Mouse (Mus musculus) kidney, adult 2 months (tissue): ENCODE results near the gene Evi2.

ENCODE experiments used
- CTCF ChIP-seq: fragments of 200-500 bp; conservative IDR thresholded peaks from 2 replicates; pipeline ENCODE4 v1.5.1; 2011; ENCODE audit warnings: low read depth, mild to moderate bottlenecking, control low read depth, low read length, moderate library complexity, mixed read lengths; ENCODE audit not compliant: insufficient read depth, insufficient read length
- POLR2A ChIP-seq: fragments of 200-500 bp; IDR thresholded peaks from one replicate; pipeline ENCODE4 v1.6.1; 2011; ENCODE audit warnings: low read depth, low read length, control low read depth

GRCm38 (mm10) chr11:79566947-79567346 is 36.6 kb upstream of the Evi2 start:
- TF ChIP-seq CTCF, result no peak
- TF ChIP-seq POLR2A, result no peak
